Mouse (Mus musculus) midbrain, embryonic 11.5 days (tissue): ENCODE data around the gene Gtf2ird1. TPM values are rescaled to one million over a fixed set of nuclear protein-coding genes. Genes with fewer than 3 reads are reported as not detected.
A peak's percentile ranks its signal among the peaks of the same experiment; 100 is the strongest.

Experiments
- ATAC-seq: fragments of 200-750 bp; cut with Nextera tagmentation; 2 replicates; pipeline ENCODE4 v1.8.0; 2017; ENCODE audit warnings: moderate TSS enrichment, moderate library complexity; ENCODE audit not compliant: low FRiP score
- DNase-seq: peaks from one replicate; pipeline ENCODE4 v3.0.0; 2015; ENCODE audit warnings: low spot score; ENCODE audit errors: missing footprints
- H3K27ac ChIP-seq: fragments of 300-500 bp; sonication (generic); 2 replicates; pipeline ENCODE4 v1.5.1; 2014; ENCODE audit warnings: low read depth, low read length
- H3K27me3 ChIP-seq: fragments of 300-500 bp; sonication (generic); 2 replicates; pipeline ENCODE4 v1.6.1; 2014; ENCODE audit warnings: mild to moderate bottlenecking, low read length, moderate library complexity, mixed read lengths; ENCODE audit not compliant: control insufficient read depth, insufficient read depth
- H3K36me3 ChIP-seq: fragments of 300-500 bp; sonication (generic); 2 replicates; pipeline ENCODE4 v1.6.1; 2014; ENCODE audit warnings: mild to moderate bottlenecking, low read length, moderate library complexity, mixed read lengths; ENCODE audit not compliant: control insufficient read depth, insufficient read depth
- H3K4me1 ChIP-seq: fragments of 300-500 bp; sonication (generic); 2 replicates; pipeline ENCODE4 v1.6.1; 2014; ENCODE audit warnings: low read length; ENCODE audit not compliant: control insufficient read depth, insufficient read depth
- H3K4me2 ChIP-seq: fragments of 300-500 bp; sonication (generic); 2 replicates; pipeline ENCODE4 v1.6.1; 2014; ENCODE audit warnings: mild to moderate bottlenecking, moderate library complexity
- H3K4me3 ChIP-seq: fragments of 300-500 bp; sonication (generic); 2 replicates; pipeline ENCODE4 v1.5.1; 2014; ENCODE audit warnings: low read depth, low read length
- H3K9ac ChIP-seq: fragments of 300-500 bp; sonication (generic); 2 replicates; pipeline ENCODE4 v1.6.1; 2014; ENCODE audit warnings: low read length
- H3K9me3 ChIP-seq: fragments of 300-500 bp; sonication (generic); 2 replicates; pipeline ENCODE4 v1.6.1; 2016; ENCODE audit warnings: low read length; ENCODE audit not compliant: control insufficient read depth
- WGBS: fragments of 180-500 bp; shearing (Covaris S2); extraction: QIAGEN DNeasy Blood & Tissue Kit; methylation state at CpG from one replicate; pipeline ENCODE4 v1.1.7; 2014; 5-methylcytosine and 5-hydroxymethylcytosine counted together
- polyA plus RNA-seq: library from polyadenylated mRNA; unstranded; fragments of >200 nt; fragmentation: Nextera tagmentation; extraction: Ambion mirVana; gene quantifications from 2 replicates; pipeline ENCODE4 v1.2.1, GENCODE M21; 2014

Gene Gtf2ird1
- polyA plus RNA-seq: 86.5 and 88.1 TPM in 2 replicates

GRCm38 (mm10) chr5:134456503-134456962, at the start of gene Gtf2ird1:
Gtf2ird1 (minus strand) TSS chr5:134456716.
- Histone ChIP-seq H3K27ac (peak within 1 kb of the TSS; percentile 70), H3K9ac (peak within 1 kb of the TSS; percentile 93), H3K4me3 (peak within 1 kb of the TSS; percentile 84), H3K4me1 (peaks cover 16% of the 10 kb centered on the region), H3K9me3 (no peaks in the 10 kb centered on the region), H3K27me3 (no peaks in the 10 kb centered on the region), H3K36me3 (peaks cover 8% of the 10 kb centered on the region), H3K4me2 (peak within 1 kb of the TSS; percentile 89)
- WGBS: 1% methylated on average over 40 of the region's 44 CpGs
- DNase-seq (peak; percentile 97), ATAC-seq (peak; percentile 90)

DNA sequence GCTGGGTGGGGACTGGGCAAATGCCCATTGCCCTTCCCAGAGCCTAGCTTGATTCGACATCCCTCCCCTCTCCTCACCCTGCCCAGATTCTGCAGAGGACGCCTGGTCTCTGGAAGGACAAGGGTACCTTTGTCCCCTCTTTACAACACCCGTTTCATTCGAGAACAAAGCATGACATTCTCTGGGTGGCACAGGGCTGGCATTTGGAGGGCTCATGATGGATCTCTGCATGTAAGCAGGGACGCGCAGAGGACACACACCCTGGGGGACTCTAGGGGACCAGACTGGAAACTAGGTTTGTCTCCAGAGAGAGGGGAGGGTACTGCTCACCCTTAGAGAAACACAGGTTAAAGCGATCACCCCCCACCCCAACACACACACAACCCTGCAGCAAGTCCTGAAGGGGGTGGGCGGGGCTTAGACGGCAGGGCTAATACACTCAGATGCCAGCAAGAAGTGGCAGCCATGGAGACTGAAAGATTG, 49.3 kb upstream of the Gtf2ird1 start:
- H3K27ac ChIP-seq: no peak overlapping the region
- H3K9me3 ChIP-seq: no peaks in the 10 kb centered on the region
- ATAC-seq: no peak
- H3K4me1 ChIP-seq: no peaks in the 10 kb centered on the region
- peak; percentile 26 for DNase-seq
- peaks cover 30% of the 10 kb centered on the region for H3K36me3 ChIP-seq
- no peak overlapping the region for H3K9ac ChIP-seq
- no peak overlapping the region for H3K4me2 ChIP-seq
- no peak overlapping the region for H3K4me3 ChIP-seq
- no peaks in the 10 kb centered on the region for H3K27me3 ChIP-seq
- 80% methylated on average over 9 of the region's 9 CpGs for WGBS

- H3K4me3 ChIP-seq: no peak overlapping the region
- H3K27ac ChIP-seq: no peak overlapping the region
- no peaks in the 10 kb centered on the region for H3K4me1 ChIP-seq
- H3K9ac ChIP-seq: no peak overlapping the region
- H3K27me3 ChIP-seq: no peaks in the 10 kb centered on the region
- no peaks in the 10 kb centered on the region for H3K9me3 ChIP-seq
- H3K4me2 ChIP-seq: no peak overlapping the region
- ATAC-seq (no peak), DNase-seq (no peak)
- 95% methylated on average over 18 of the region's 18 CpGs for WGBS
- H3K36me3 ChIP-seq: peaks cover 21% of the 10 kb centered on the region
These were observed 46.1 kb upstream of the Gtf2ird1 start for GRCm38 (mm10) chr5:134502591-134502990.

DNA sequence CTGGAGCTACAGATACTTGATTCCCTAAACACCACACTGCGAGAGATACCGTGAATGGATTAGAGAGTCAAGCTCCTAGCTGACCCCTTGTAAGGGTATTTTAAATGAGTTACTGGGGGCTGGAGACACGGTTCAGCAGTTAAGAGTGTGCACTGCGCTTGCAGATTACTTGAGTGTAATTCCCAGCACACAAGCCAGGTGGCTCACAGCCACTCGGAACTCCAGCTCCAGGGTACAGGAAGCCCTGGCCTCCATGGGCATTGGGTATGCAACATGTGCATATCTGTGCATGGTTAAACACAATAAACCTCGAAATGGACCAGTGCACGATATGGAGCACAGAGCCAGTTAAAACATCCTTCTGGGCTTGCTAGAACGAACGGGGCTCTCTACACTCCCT, 44.9 kb upstream of the Gtf2ird1 start:
- no peaks in the 10 kb centered on the region for H3K27me3 ChIP-seq
- 84% methylated on average over 9 of the region's 9 CpGs for WGBS

DNA sequence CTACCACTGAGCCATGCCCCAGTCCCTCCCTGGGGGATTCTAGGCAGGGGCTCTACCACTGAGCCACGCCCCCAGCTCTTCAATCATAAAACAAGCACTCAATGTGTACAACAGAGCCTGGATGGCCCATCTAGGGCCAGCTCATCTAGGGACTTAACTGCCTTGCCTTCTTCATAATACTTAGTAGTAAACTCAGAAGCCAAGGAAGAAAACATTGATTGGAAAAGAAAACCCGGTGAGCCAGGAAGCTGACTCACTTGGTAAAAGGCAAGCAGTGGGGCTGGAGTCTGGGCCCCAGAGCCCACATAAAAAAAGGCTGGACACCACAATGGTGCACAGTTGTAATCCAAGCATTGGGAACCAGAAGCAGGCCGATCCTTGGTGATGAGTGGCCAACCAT, 44.2 kb upstream of the Gtf2ird1 start:
- H3K36me3 ChIP-seq: peaks cover 21% of the 10 kb centered on the region
- 96% methylated on average over 3 of the region's 3 CpGs for WGBS

More for the DNA sequence above, 44.9 kb upstream of the Gtf2ird1 start:
- no peak overlapping the region for H3K27ac ChIP-seq
- no peaks in the 10 kb centered on the region for H3K9me3 ChIP-seq
- ATAC-seq: no peak
- DNase-seq: peak; percentile 59
- H3K4me1 ChIP-seq: no peaks in the 10 kb centered on the region
- no peak overlapping the region for H3K4me2 ChIP-seq
- peaks cover 21% of the 10 kb centered on the region for H3K36me3 ChIP-seq
- no peak overlapping the region for H3K4me3 ChIP-seq
- no peak overlapping the region for H3K9ac ChIP-seq

GRCm38 (mm10) chr5:134500062-134500461, 43.5 kb upstream of the Gtf2ird1 start:
- no peaks in the 10 kb centered on the region for H3K9me3 ChIP-seq
- H3K36me3 ChIP-seq: peaks cover 22% of the 10 kb centered on the region
- WGBS: 85% methylated on average over 4 of the region's 4 CpGs
- H3K27me3 ChIP-seq: no peaks in the 10 kb centered on the region
- ATAC-seq (no peak), DNase-seq (peak; percentile 88)
- H3K9ac ChIP-seq: no peak overlapping the region
- H3K4me3 ChIP-seq: no peak overlapping the region
- no peaks in the 10 kb centered on the region for H3K4me1 ChIP-seq
- H3K27ac ChIP-seq: no peak overlapping the region
- H3K4me2 ChIP-seq: no peak overlapping the region

More for the DNA sequence above, 44.2 kb upstream of the Gtf2ird1 start:
- Histone ChIP-seq H3K4me1 (no peaks in the 10 kb centered on the region), H3K27ac (no peak overlapping the region), H3K27me3 (no peaks in the 10 kb centered on the region), H3K9me3 (no peaks in the 10 kb centered on the region), H3K9ac (no peak overlapping the region), H3K4me2 (no peak overlapping the region), H3K4me3 (no peak overlapping the region)
- DNase-seq (peak; percentile 17), ATAC-seq (no peak)

DNA sequence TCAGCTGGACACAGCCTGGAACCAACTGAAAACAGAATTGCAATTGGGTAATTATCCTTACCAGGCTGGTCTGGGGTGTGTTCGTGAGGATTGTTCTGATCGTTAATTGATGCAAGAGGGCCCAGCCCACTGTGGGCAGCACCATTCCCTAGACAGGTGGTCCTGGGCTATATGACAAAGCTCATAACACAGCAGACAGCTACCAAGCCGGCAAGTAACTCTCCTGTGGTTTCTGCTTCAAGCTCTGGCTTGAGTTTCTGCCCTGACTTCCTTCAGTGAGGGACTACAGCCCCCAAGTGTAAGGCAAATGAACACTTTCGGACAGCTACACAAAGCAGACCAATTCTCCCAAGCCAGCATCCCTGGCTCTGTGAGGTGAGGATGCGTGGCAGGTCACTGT, 40.5 kb upstream of the Gtf2ird1 start:
- Histone ChIP-seq H3K27me3 (no peaks in the 10 kb centered on the region), H3K4me3 (no peak overlapping the region), H3K4me2 (no peak overlapping the region), H3K9me3 (no peaks in the 10 kb centered on the region), H3K9ac (no peak overlapping the region), H3K36me3 (peaks cover 16% of the 10 kb centered on the region), H3K4me1 (no peaks in the 10 kb centered on the region), H3K27ac (no peak overlapping the region)
- ATAC-seq (no peak), DNase-seq (no peak)
- 94% methylated on average over 5 of the region's 5 CpGs for WGBS

GRCm38 (mm10) chr5:134495796-134496195, 39.3 kb upstream of the Gtf2ird1 start:
- ATAC-seq (no peak), DNase-seq (peak; percentile 8)
- Histone ChIP-seq H3K9me3 (no peaks in the 10 kb centered on the region), H3K4me3 (no peak overlapping the region), H3K9ac (no peak overlapping the region), H3K27me3 (no peaks in the 10 kb centered on the region), H3K36me3 (peaks cover 16% of the 10 kb centered on the region), H3K4me1 (no peaks in the 10 kb centered on the region), H3K27ac (no peak overlapping the region), H3K4me2 (no peak overlapping the region)
- 92% methylated on average over 4 of the region's 4 CpGs for WGBS

DNA sequence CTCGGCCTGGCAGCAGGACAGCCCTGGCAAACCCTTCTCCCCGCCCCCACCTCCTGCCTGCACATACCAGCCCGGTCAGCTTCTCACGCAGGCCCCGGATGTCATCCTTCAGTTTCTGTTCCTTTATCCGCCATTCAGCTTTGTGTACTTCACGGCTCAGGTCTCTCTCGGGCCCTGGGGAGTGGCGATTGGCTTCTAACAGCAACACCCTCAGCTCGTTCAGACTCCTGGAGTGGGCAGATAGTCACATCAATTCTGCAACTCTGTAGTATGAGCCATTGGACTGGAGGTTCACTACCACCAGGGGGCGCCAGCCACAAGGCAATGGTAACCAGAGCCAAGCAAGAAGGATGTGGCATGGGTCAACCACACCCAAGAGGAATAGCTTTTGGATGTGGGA, 37.6 kb upstream of the Gtf2ird1 start:
- DNase-seq: peak; percentile 97
- Histone ChIP-seq H3K9me3 (no peaks in the 10 kb centered on the region), H3K9ac (no peak overlapping the region), H3K27ac (no peak overlapping the region), H3K4me2 (no peak overlapping the region), H3K4me3 (no peak overlapping the region), H3K27me3 (no peaks in the 10 kb centered on the region), H3K4me1 (no peaks in the 10 kb centered on the region), H3K36me3 (peaks cover 20% of the 10 kb centered on the region)
- 59% methylated on average over 11 of the region's 11 CpGs for WGBS
- ATAC-seq: peak; percentile 72; the same call in 1 of the 2 replicates
